Mouse (Mus musculus): ENCODE measurements around the gene Cpne9. TPM values are rescaled to one million over a fixed set of nuclear protein-coding genes. Genes with fewer than 3 reads are reported as not detected.
A peak's percentile ranks its signal among the peaks of the same experiment; 100 is the strongest.

Cpne9 gene
- total RNA-seq, 1 experiment from 2014 or later: 1.6 TPM

DNA sequence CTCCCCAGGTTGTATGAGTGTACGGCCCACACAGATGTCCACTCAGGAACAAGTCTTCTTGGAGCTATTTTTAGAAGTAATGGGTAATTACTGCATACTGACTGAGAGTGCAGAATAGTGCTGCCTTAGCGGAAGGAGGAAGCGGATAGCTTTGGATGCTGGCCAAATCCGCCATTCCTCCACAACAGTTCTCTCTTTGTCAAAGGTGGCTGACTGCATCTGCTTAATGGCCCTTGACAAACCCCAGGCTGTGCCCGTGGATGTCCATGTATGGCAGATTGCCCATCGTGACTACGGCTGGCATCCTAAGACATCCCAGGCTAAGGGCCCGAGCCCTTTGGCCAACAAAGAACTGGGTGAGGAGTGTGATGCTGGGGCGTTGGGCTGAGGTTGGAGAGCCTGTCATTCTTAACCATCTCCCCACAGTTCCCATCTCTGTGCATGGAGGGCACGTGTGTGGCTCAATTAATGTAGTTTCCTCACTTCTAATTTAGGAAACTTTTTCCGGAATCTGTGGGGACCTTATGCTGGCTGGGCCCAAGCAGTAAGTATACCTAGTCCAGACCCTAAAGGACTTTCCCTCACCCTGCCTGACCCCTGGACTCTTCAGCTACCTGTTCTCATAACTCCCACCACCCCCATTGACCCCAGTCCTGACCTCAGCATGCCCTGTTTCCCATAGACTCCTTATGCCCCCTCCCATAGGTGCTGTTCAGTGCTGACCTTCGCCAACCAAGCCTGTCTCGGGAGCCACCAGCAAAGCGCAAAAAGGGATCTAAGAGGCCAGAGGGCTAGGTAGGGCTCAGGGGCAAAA is 51.2 kb downstream of the Cpne9 start:
- ATAC-seq (ENCODE audit: extremely low read depth, insufficient number of reproducible peaks, low FRiP score, poor library complexity, severe bottlenecking): no peak

DNA sequence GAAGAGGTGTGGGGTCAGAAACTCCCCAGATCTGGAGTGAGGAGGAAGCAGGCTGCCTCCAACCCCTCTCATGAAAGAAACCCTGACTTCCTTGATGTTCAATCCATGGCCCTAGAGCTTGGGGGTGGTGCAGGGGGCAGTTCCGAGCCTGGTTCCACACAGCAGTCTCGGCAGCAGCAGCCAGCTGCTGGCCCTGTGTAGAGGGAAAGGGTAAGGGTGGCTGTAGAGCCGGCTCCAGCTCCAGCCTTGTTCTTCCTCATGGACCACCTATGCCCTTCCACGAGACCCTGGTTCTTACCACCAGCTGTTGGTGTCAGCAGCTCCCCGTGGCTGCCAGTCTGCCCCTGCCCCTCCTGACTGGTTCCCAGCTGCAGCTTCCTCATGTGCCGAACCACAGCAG is 52.1 kb downstream of the Cpne9 start:
- ATAC-seq (ENCODE audit: extremely low read depth, insufficient number of reproducible peaks, low FRiP score, poor library complexity, severe bottlenecking): no peak

- ATAC-seq (ENCODE audit: extremely low read depth, insufficient number of reproducible peaks, low FRiP score, poor library complexity, severe bottlenecking): no peak
Observed at GRCm38 (mm10) chr6:113336852-113337620, 54.9 kb downstream of the Cpne9 start.

DNA sequence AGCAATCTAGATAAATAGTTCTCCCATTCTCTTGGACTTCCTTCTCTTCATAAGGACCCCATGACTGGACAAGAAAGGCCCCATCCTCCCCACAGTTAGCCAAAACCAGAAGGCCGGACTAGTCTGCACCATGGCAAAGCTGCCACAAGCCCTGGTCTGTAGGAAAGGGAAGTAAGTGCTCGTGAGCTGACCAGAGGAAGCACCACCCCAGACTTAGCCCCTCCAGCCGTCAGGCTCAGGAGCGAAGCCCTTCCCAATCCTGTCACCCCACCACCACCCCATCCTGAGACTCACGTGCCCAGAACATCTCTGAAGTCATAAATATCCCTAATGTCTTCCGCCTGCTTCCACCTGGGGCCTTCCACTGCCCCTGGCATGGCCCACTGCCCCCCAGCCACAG is 59.5 kb downstream of the Cpne9 start:
- ATAC-seq (ENCODE audit: extremely low read depth, insufficient number of reproducible peaks, low FRiP score, poor library complexity, severe bottlenecking): no peak

DNA sequence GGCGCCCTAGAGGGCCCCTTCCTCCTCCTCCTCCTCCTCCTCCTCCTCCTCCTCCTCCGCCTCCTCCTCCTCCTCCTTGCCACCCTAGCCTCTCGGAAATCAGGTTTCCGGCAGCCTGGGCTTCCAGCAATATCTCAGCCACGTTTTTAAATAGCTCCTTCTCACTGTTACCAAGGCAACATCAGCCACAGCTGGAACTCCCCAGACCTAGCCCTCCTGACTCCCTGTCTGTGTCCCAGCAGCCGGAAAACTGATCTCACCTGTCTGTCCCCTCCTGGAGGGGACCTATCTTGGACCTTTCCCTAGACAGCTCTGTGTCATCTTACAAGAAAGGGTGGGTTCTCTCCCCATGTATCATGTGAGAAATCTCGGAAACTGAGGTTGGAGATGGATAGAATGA is 60.2 kb downstream of the Cpne9 start:
- no peak for ATAC-seq (ENCODE audit: extremely low read depth, insufficient number of reproducible peaks, low FRiP score, poor library complexity, severe bottlenecking)

DNA sequence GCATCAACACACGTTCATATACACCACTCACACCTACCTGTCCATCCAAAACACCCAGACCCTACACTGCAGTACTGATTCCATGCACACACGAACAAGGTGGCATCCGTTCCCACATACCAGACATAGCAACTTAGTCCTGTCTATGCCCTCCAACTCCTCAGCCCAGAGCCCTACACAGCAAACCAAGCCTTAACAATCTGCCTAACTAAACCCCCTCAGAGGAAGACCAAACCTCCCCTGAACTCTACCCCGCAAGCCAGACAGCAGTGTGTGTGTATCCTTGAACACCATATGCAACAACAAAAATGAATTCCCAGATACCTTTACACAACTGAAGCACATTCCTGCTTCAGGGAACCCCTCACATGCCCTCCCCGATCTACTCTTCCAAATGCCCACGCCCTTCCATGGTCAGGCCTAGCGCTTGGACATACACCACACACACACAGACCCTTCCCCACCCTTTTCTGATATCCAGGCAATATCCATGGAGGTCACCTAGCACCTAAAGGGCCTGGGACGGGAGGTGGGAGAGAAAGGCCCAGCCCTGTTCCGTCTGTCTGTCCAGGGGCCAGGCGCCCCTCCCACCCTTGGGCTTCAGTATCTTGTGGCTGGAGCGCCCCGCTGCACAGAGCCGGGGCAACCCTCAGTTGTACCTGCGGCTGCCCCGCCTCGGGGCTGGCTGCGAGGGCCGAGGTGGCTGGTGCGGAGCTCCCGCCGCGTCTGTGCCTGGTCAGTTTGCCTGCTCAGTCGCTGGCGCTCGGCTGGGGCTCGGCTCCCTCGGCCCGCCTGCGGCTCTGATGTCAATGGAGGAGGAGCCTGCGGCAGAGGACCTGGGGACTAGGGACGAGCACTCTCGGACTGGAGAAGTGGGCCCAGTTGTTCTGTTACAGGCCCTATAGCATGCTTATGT is 61.3 kb downstream of the Cpne9 start, which contains the start of gene Camk1:
Gene Camk1, minus strand, starts transcription at position 808 of the 916 bp plus-strand sequence.
- ATAC-seq (ENCODE audit: extremely low read depth, insufficient number of reproducible peaks, low FRiP score, poor library complexity, severe bottlenecking): peak; percentile 67

GRCm38 (mm10) chr6:113344321-113344720 is 62.2 kb downstream of the Cpne9 start:
- ATAC-seq (ENCODE audit: extremely low read depth, insufficient number of reproducible peaks, low FRiP score, poor library complexity, severe bottlenecking): no peak

GRCm38 (mm10) chr6:113346897-113347296 is 64.8 kb downstream of the Cpne9 start:
- no peak for ATAC-seq (ENCODE audit: extremely low read depth, insufficient number of reproducible peaks, low FRiP score, poor library complexity, severe bottlenecking)

- no peak for ATAC-seq (ENCODE audit: extremely low read depth, insufficient number of reproducible peaks, low FRiP score, poor library complexity, severe bottlenecking)
Observed at GRCm38 (mm10) chr6:113350538-113350937, 68.4 kb downstream of the Cpne9 start.

DNA sequence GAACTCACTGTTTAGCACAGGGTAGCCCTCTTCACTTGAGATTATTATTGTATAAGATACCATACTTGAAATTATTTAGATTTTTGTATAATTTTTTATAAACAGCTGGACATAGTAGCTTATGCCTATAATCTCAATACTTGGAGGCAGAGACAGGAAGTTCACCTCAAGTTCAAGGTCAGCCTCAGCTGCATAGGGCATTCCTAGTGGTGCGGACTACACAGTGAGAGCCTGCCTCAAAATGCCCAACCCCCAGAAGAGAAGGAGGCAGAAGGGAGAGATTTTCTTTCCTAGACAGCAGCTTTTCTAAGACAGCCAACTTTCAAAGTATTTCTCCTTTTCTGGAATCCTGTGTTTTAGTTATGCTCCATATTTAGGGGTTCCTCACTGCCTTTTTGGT is 69.1 kb downstream of the Cpne9 start:
- no peak for ATAC-seq (ENCODE audit: extremely low read depth, insufficient number of reproducible peaks, low FRiP score, poor library complexity, severe bottlenecking)

GRCm38 (mm10) chr6:113351653-113352052 is 69.5 kb downstream of the Cpne9 start:
- peak; percentile 44; the same call in 1 of the 2 replicates for ATAC-seq (ENCODE audit: extremely low read depth, insufficient number of reproducible peaks, low FRiP score, poor library complexity, severe bottlenecking)

DNA sequence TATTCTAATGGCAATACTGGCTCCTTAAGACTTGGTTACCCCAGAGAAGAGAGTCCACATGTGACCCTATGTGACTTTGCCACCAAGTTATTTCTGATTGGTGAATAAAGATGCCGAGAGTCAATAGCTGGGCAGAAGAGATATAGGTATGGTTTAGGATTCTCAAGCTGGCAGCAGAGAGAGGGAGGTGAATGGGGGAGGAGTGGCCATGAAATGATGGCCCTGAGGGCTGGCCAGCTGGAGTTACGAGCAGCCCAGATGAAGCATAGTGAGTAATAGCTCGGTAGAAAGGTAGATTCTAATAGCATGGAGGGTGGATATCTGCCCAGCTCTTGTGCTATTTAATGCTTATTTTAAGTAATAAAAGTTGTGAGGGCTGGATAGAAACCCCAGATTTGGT is 70.7 kb downstream of the Cpne9 start:
- no peak for ATAC-seq (ENCODE audit: extremely low read depth, insufficient number of reproducible peaks, low FRiP score, poor library complexity, severe bottlenecking)

- no peak for ATAC-seq (ENCODE audit: extremely low read depth, insufficient number of reproducible peaks, low FRiP score, poor library complexity, severe bottlenecking)
Observed at GRCm38 (mm10) chr6:113353696-113354095, 71.6 kb downstream of the Cpne9 start.

Other genes starting within 250 kb of the Cpne9 start
- gene Thumpd3, start 236.1 kb upstream of the Cpne9 start, total RNA-seq (2017): 55.4 and 65.8 TPM in 2 replicates
- gene Setd5, start 204.9 kb upstream of the Cpne9 start, total RNA-seq (2017): 106 and 118 TPM in 2 replicates
- gene Lhfpl4, start 86.9 kb upstream of the Cpne9 start, total RNA-seq (2017): 0.37 TPM in 1 of 2 replicates, not detected in the other
- 53.1 and 63.1 TPM in 2 replicates for gene Mtmr14, start 44.5 kb upstream of the Cpne9 start, total RNA-seq (2017)
- 62.6 and 63.0 TPM in 2 replicates for gene Brpf1, start 24.8 kb downstream of the Cpne9 start, total RNA-seq (2017)
- 6.0 and 9.5 TPM in 2 replicates for gene Ogg1, start 44.7 kb downstream of the Cpne9 start, total RNA-seq (2017)
- 24.4 and 25.4 TPM in 2 replicates for gene Camk1, start 61.7 kb downstream of the Cpne9 start, total RNA-seq (2017)
- gene Tada3, start 95.6 kb downstream of the Cpne9 start, total RNA-seq (2017): 27.2 and 31.6 TPM in 2 replicates
- gene Arpc4, start 95.8 kb downstream of the Cpne9 start, total RNA-seq (2017): 169 and 173 TPM in 2 replicates
- gene Ttll3, start 107.0 kb downstream of the Cpne9 start, total RNA-seq (2017): 29.3 and 38.9 TPM in 2 replicates
- 5.1 and 7.6 TPM in 2 replicates for gene Rpusd3, start 137.0 kb downstream of the Cpne9 start, total RNA-seq (2017)
- not detected in 2 replicates for gene Cidec, start 153.5 kb downstream of the Cpne9 start, total RNA-seq (2017)
- 6.2 and 7.7 TPM in 2 replicates for gene Jagn1, start 160.3 kb downstream of the Cpne9 start, total RNA-seq (2017)
- gene Il17re, start 176.2 kb downstream of the Cpne9 start, total RNA-seq (2017): 0.12 and 0.25 TPM in 2 replicates
- gene Il17rc, start 189.1 kb downstream of the Cpne9 start, total RNA-seq (2017): not detected in 2 replicates
- 8.5 and 9.8 TPM in 2 replicates for gene Creld1, start 201.0 kb downstream of the Cpne9 start, total RNA-seq (2017)
- 0.12 TPM in 1 of 2 replicates, not detected in the other for gene Prrt3, start 219.6 kb downstream of the Cpne9 start, total RNA-seq (2017)
- gene Emc3, start 249.3 kb downstream of the Cpne9 start, total RNA-seq (2017): 27.6 and 38.4 TPM in 2 replicates
- 0.86 and 1.4 TPM in 2 replicates for gene Fancd2, start 249.4 kb downstream of the Cpne9 start, total RNA-seq (2017)

All from neutrophil, adult 5-6 weeks (primary cell).